Mouse (Mus musculus): ENCODE data around the gene Ndufc2. TPM values are rescaled to one million over a fixed set of nuclear protein-coding genes. Genes with fewer than 3 reads are reported as not detected.
A peak's percentile ranks its signal among the peaks of the same experiment; 100 is the strongest.

The Ndufc2 gene
- polyA plus RNA-seq, 1 experiment from 2014 or later: 535 TPM

GRCm38 (mm10) chr7:97420958-97421651 is 21.3 kb downstream of the Ndufc2 start:
- peak; percentile 39 for DNase-seq (ENCODE audit: low spot score)
- ATAC-seq: peak; percentile 56
- H3K4me2 ChIP-seq (replicated peaks; ENCODE audit: low read depth, low read length): no peak overlapping the region
- H3K9ac ChIP-seq (replicated peaks; ENCODE audit: low read depth): no peak overlapping the region
- no peaks in the 10 kb centered on the region for H3K9me3 ChIP-seq (ENCODE audit: low read length)
- H3K36me3 ChIP-seq (ENCODE audit: insufficient read depth, low read length): no peaks in the 10 kb centered on the region
- H3K4me3 ChIP-seq (ENCODE audit: low read depth, low read length): no peak overlapping the region
- TF ChIP-seq EP300 (IDR thresholded peaks at IDR 0.05) (no peak), CTCF (IDR thresholded peaks at IDR 0.05) (no peak)
- no peaks in the 10 kb centered on the region for H3K27me3 ChIP-seq (replicated peaks; ENCODE audit: insufficient read depth, low read length)
- 65% methylated on average over 8 of the region's 8 CpGs for WGBS
- H3K4me1 ChIP-seq (ENCODE audit: insufficient read depth, low read depth, low read length): no peaks in the 10 kb centered on the region; the same call in 1 of the 2 replicates
- H3K27ac ChIP-seq (ENCODE audit: low read length): no peak overlapping the region

DNA sequence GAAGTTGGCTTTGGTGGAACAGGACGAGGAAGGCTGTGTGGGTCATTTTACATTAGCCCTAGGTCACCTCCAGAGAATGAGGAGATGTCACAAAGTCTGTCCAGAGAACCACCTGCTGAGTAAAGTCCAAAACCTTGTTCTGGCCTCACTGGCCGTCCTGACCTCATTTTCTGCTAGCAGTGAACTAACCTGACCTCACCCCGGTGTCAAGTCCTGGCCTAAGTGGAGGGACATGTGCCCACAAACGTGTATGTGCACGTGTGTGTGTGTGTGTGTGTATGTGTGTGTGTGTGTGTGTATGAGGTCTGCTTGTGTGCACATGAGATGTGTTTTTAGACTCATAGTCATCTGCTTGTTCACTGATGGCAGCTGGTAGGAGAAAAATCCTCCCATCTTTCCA is 24.0 kb downstream of the Ndufc2 start:
- 44% methylated on average over 5 of the region's 5 CpGs for WGBS
- no peak for TF ChIP-seq CTCF (IDR thresholded peaks at IDR 0.05)
- no peak for TF ChIP-seq EP300 (IDR thresholded peaks at IDR 0.05)
- H3K9ac ChIP-seq (replicated peaks; ENCODE audit: low read depth): no peak overlapping the region

GRCm38 (mm10) chr7:97424621-97425245 is 24.9 kb downstream of the Ndufc2 start:
- WGBS: 8% methylated on average over 12 of the region's 12 CpGs
- no peak for TF ChIP-seq EP300 (IDR thresholded peaks at IDR 0.05)
- TF ChIP-seq CTCF (IDR thresholded peaks at IDR 0.05): peak; percentile 96
- DNase-seq (ENCODE audit: low spot score) (peak; percentile 90), ATAC-seq (peak; percentile 79)
- H3K4me3 ChIP-seq (ENCODE audit: low read depth, low read length): no peak overlapping the region
- no peaks in the 10 kb centered on the region for H3K9me3 ChIP-seq (ENCODE audit: low read length)
- H3K36me3 ChIP-seq (ENCODE audit: insufficient read depth, low read length): no peaks in the 10 kb centered on the region
- H3K27me3 ChIP-seq (replicated peaks; ENCODE audit: insufficient read depth, low read length): no peaks in the 10 kb centered on the region
- H3K4me2 ChIP-seq (replicated peaks; ENCODE audit: low read depth, low read length): no peak overlapping the region
- H3K27ac ChIP-seq (ENCODE audit: low read length): no peak overlapping the region
- H3K9ac ChIP-seq (replicated peaks; ENCODE audit: low read depth): no peak overlapping the region
- peaks cover under 1% of the 10 kb centered on the region for H3K4me1 ChIP-seq (ENCODE audit: insufficient read depth, low read depth, low read length)

More for the DNA sequence above, 24.0 kb downstream of the Ndufc2 start:
- Histone ChIP-seq H3K27me3 (replicated peaks; ENCODE audit: insufficient read depth, low read length) (no peaks in the 10 kb centered on the region), H3K9me3 (ENCODE audit: low read length) (no peaks in the 10 kb centered on the region), H3K4me2 (replicated peaks; ENCODE audit: low read depth, low read length) (no peak overlapping the region), H3K27ac (ENCODE audit: low read length) (no peak overlapping the region), H3K4me3 (ENCODE audit: low read depth, low read length) (no peak overlapping the region), H3K36me3 (ENCODE audit: insufficient read depth, low read length) (no peaks in the 10 kb centered on the region), H3K4me1 (ENCODE audit: insufficient read depth, low read depth, low read length) (no peaks in the 10 kb centered on the region; the same call in 1 of the 2 replicates)
- no peak for ATAC-seq
- DNase-seq (ENCODE audit: low spot score): no peak

DNA sequence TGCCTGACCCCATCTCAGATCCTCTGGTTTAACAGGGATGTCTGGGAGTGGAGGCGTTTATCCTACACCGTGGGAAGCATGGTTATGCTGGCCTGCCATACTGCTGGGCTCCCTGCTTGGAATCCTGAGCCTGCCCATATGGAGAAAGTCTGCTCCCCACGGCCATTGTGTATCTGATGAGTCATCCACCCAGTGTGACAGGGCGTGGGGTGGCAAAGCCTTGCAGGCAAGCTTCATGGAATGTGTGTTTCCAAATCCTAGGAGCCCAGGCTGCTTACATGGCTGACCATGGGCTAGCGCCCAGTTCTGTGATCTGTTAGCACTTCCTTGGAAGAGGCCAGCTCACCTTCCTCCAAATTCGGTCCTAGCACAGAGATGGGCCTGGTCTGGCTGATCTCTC is 26.8 kb downstream of the Ndufc2 start:
- Histone ChIP-seq H3K27ac (ENCODE audit: low read length) (no peak overlapping the region), H3K4me2 (replicated peaks; ENCODE audit: low read depth, low read length) (no peak overlapping the region), H3K4me1 (ENCODE audit: insufficient read depth, low read depth, low read length) (peaks cover 3% of the 10 kb centered on the region), H3K4me3 (ENCODE audit: low read depth, low read length) (no peak overlapping the region), H3K27me3 (replicated peaks; ENCODE audit: insufficient read depth, low read length) (no peaks in the 10 kb centered on the region), H3K36me3 (ENCODE audit: insufficient read depth, low read length) (no peaks in the 10 kb centered on the region), H3K9me3 (ENCODE audit: low read length) (no peaks in the 10 kb centered on the region), H3K9ac (replicated peaks; ENCODE audit: low read depth) (no peak overlapping the region)
- WGBS: 55% methylated on average over 6 of the region's 6 CpGs
- DNase-seq (ENCODE audit: low spot score): peak; percentile 52
- ATAC-seq: peak; percentile 33; the same call in 1 of the 2 replicates
- no peak for TF ChIP-seq CTCF (IDR thresholded peaks at IDR 0.05)

- H3K36me3 ChIP-seq (ENCODE audit: insufficient read depth, low read length): no peaks in the 10 kb centered on the region
- no peak for TF ChIP-seq CTCF (IDR thresholded peaks at IDR 0.05)
- no peak for TF ChIP-seq EP300 (IDR thresholded peaks at IDR 0.05)
- H3K27ac ChIP-seq (ENCODE audit: low read length): no peak overlapping the region
- H3K27me3 ChIP-seq (replicated peaks; ENCODE audit: insufficient read depth, low read length): no peaks in the 10 kb centered on the region
- no peak overlapping the region for H3K9ac ChIP-seq (replicated peaks; ENCODE audit: low read depth)
- 74% methylated on average over 6 of the region's 6 CpGs for WGBS
- H3K4me2 ChIP-seq (replicated peaks; ENCODE audit: low read depth, low read length): no peak overlapping the region
- DNase-seq (ENCODE audit: low spot score) (no peak), ATAC-seq (no peak)
- H3K4me1 ChIP-seq (ENCODE audit: insufficient read depth, low read depth, low read length): peaks cover 3% of the 10 kb centered on the region; the same call in 1 of the 2 replicates
- no peak overlapping the region for H3K4me3 ChIP-seq (ENCODE audit: low read depth, low read length)
- H3K9me3 ChIP-seq (ENCODE audit: low read length): no peaks in the 10 kb centered on the region
Observed at GRCm38 (mm10) chr7:97427296-97427695, 27.5 kb downstream of the Ndufc2 start.

DNA sequence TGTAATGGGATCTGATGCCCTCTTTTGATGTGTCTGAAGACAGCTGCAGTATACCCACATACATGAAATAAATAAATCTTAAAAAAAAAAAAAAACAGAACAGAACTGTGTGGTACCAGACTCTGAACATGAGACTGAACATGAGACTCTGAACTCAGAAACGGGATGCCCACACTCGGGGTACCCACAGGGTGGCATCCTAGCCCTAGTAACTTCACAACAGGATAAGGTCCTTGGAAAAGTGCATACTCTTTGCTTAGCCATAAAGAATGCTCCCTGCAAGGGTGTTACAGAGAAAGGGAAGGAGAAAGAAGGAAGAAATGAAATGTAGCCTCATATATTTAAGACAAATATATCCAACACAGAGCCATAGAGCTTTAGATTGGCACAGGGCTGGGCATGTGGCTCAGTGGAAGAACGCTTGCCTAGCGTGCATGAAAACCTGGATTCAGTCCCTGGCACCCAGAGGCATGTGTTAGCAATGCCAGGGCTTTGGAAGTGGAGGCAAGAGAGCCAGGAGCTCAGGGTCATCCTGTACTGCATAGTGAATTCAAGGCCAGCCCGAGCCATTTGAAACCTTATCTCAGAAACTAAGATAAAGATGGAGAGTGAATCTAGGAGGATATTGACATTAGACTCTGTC is 28.1 kb downstream of the Ndufc2 start:
- TF ChIP-seq CTCF (IDR thresholded peaks at IDR 0.05) (peak; percentile 29), EP300 (IDR thresholded peaks at IDR 0.05) (no peak)
- DNase-seq (ENCODE audit: low spot score) (no peak), ATAC-seq (no peak)
- Histone ChIP-seq H3K27ac (ENCODE audit: low read length) (no peak overlapping the region), H3K4me2 (replicated peaks; ENCODE audit: low read depth, low read length) (no peak overlapping the region), H3K4me1 (ENCODE audit: insufficient read depth, low read depth, low read length) (peaks cover 3% of the 10 kb centered on the region; the same call in 1 of the 2 replicates), H3K9ac (replicated peaks; ENCODE audit: low read depth) (no peak overlapping the region), H3K27me3 (replicated peaks; ENCODE audit: insufficient read depth, low read length) (no peaks in the 10 kb centered on the region), H3K36me3 (ENCODE audit: insufficient read depth, low read length) (no peaks in the 10 kb centered on the region), H3K9me3 (ENCODE audit: low read length) (no peaks in the 10 kb centered on the region), H3K4me3 (ENCODE audit: low read depth, low read length) (no peak overlapping the region)
- WGBS: 76% methylated on average over 5 of the region's 5 CpGs

Measured in lung, postnatal 0 days (tissue).